Mouse (Mus musculus) megakaryocyte, embryonic 14.5 days (primary cell): ENCODE data around the gene Fgf12.

Source experiments
- FLI1 ChIP-seq: IDR thresholded peaks from 2 replicates; pipeline ENCODE4 v1.6.1; 2012; ENCODE audit warnings: low read length, inconsistent platforms, mixed read lengths
- GATA1 ChIP-seq: IDR thresholded peaks from 3 replicates; pipeline ENCODE4 v1.6.1; 2012; ENCODE audit warnings: mixed read lengths, low read length, inconsistent platforms, borderline replicate concordance

- TF ChIP-seq FLI1, result no peak
- TF ChIP-seq GATA1, result no peak
Observed at GRCm38 (mm10) chr16:28337930-28338329, 414.9 kb downstream of the Fgf12 start.
